Mouse (Mus musculus): ENCODE measurements at regions not wholly inside any gene's neighbourhood (a gene's known extent, or its start where the extent isn't known, plus 50 kb on each side); places are given as distances from the start of the nearest gene placed in this dataset.

DNA sequence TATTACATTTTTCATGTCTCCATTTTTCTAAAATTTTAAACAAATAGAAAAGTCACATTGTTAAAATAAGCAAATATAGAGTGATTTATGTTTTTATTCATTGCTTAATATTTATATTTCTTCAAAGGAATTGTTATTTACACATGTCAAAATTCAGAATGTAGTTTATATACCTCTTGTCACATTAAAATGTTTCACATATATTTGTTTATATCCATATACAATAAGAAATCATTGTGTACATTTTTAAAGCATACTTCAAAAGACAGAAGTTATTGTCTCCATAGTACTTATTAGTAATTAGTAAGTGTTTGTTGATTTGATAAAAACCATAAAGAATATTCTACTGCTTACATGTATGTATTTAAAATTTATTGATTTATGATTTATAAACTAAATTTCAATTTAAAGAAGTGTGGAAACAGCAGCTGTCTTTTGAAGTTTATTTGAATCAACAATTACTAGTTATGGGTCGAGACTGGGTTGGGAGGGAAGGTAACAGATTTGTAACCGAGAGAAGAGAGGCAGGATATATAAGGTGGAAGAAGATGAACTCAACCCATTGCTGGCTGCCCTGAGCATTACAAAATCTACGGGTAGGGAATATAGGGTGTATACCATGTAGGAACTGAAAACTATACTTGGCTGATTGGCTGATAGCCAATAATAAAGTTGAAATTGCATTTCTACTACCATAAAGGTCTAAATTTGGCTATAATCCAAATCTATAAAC lies 420.8 kb downstream of the Anxa1 start:
- TF ChIP-seq CTCF (IDR thresholded peaks at IDR 0.05 in 2 of 3, conservative IDR thresholded peaks at IDR 0.05 in 1 of 3; ENCODE audit: control insufficient read depth in 1 of 3, insufficient read depth in 1 of 3, low read depth in 2 of 3, low read length in 3 of 3, poor library complexity in 1 of 3, severe bottlenecking in 1 of 3), result no peak
- no peak for TF ChIP-seq EP300 (IDR thresholded peaks at IDR 0.05; ENCODE audit: low read depth in 1 of 2, low read length in 2 of 2)
- TF ChIP-seq ELF1 (IDR thresholded peaks at IDR 0.05; ENCODE audit: low read depth, low read length), result no peak
- no peak for TF ChIP-seq USF2 (IDR thresholded peaks at IDR 0.05; ENCODE audit: borderline replicate concordance in 1 of 2, insufficient read depth in 1 of 2, low read depth in 1 of 2, low read length in 2 of 2)
- TF ChIP-seq MAX (IDR thresholded peaks at IDR 0.05; ENCODE audit: low read length), result no peak
- TF ChIP-seq ETS1 (IDR thresholded peaks at IDR 0.05; ENCODE audit: low read depth, low read length), result no peak
- no peak for TF ChIP-seq JUND (IDR thresholded peaks at IDR 0.05; ENCODE audit: low read depth, low read length)
- no peak for TF ChIP-seq E2F4 (IDR thresholded peaks at IDR 0.05; ENCODE audit: borderline replicate concordance, low read depth, low read length)
- no peak for TF ChIP-seq USF1 (IDR thresholded peaks at IDR 0.05; ENCODE audit: low read depth, low read length)
- no peak for TF ChIP-seq ZKSCAN1 (IDR thresholded peaks at IDR 0.05; ENCODE audit: low read depth, low read length)
- no peak for TF ChIP-seq POLR2A (IDR thresholded peaks at IDR 0.05; ENCODE audit: control insufficient read depth in 1 of 2, insufficient read depth in 1 of 2, low read depth in 1 of 2, low read length in 2 of 2, poor library complexity in 1 of 2)
- no peak for TF ChIP-seq MEF2A (IDR thresholded peaks at IDR 0.05; ENCODE audit: extremely low read depth, insufficient replicate concordance, low read depth, low read length, poor library complexity, severe bottlenecking)
- no peak for TF ChIP-seq UBTF (IDR thresholded peaks at IDR 0.05; ENCODE audit: borderline replicate concordance, insufficient read depth, low read depth, low read length)
